Mouse (Mus musculus): ENCODE measurements around the gene Plekha8. TPM values are rescaled to one million over a fixed set of nuclear protein-coding genes. Genes with fewer than 3 reads are reported as not detected.

Plekha8 gene
- 7.9 TPM for polyA plus RNA-seq (2017; shearing (Covaris generic))

DNA sequence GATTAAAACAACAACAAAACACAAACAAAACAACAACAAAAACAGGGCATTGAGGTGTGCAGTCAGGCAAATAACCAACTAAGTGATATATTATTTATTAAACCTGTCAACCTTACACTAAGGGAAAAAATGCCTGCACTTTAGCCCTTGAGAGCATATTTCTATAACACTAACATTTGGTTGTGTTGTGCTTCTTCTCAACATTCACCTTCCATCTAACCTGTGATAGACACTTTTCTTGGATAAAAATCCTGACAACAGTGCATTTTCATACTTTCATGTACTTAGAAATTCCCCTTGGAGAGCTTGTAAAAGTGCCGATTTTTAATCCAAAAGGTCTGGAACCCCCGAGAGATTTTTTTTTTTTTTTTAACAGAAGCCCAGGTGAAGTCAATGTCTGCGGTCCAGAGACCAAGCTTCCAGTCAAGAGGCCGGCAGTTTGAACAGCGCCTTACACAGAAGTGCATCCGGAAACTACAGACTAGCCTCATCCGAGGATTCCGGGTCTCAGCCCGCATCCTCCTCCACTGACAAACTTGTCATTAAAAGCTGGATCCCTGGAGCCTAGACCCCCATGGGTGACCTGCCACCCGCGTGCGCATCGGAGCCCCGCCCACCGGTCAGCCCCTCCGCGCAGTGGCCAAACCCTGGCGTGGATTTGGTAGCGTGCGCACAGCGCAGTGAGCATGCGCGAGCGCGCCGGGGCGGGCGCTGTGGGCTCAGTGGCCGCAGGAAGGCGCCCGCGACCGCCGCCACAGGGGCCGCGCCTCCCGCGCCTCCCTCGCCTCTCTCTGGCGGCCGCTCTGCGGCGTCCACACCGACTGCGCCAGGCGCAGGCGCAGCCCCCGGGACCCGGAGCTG lies at the start of gene Plekha8:
Gene Plekha8, plus strand, starts transcription at position 643 of the 861 bp plus-strand sequence.

DNA sequence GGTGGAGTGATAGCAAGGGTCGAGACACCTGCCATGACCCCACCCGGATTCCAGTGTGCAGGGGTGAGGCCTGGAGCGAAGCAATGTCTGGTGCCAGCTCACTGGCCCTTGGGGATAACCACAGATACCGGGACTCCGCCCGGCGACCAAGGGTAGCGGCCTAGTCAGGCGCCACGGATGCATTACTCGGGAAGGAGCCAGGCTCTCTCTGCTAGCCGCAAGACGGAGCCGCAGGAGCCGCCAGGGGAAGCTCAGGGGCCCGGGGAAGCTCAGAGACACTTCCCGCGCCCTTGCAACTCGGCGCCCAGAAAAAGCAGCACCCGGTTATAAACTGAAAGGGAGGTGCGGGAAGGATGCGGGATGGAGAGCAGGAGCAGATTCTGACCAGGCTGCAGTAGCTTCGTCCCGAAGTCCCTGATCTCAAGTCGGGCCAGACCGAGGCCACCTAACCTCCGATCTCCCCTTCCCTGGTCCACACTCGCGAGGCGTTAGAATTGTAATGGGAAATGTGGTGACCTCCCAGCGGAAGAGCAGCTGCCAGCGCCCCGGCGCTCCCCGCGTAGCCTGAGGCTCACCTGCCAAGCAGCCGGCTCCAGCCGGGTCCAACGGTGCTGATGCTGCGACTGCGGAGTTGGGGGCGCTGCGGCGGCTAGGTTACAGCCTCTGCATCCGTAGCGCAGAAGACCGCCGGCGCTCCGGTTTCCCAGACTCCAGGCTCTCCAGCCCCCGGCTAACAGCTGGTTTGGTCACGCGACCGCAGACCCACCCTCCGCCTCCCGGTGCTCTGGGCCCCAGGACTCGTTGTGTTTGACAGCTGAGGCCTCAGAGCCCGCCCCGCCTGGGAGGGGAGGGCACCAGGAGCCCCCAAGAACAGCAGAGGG lies 29.0 kb upstream of the Plekha8 start, which contains the start of gene Scrn1:
Gene Scrn1, minus strand, starts transcription at position 825 of the 881 bp plus-strand sequence.

DNA sequence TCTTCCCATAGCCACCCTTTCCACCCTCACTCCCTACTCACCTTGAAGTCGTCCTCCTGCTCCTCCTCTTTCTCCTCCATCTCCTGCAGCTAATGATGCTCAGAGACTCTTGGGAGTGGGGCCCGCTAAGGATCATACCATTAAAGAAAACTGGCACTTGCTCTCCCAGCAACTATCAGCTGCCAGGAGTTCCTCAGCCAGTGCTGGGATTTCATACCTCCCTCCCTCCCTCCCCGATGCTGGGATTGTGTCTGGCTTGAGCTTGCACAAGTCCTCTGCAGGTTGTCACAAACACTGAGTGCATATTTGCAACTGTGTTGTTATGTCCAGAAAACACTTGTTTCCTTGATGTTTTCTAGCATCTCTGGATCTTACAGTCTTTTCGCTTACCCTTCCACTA lies 2.3 kb downstream of the Plekha8 start, which contains the start of gene Fkbp14:
Gene Fkbp14, minus strand, starts transcription at position 101 of the 400 bp plus-strand sequence.

DNA sequence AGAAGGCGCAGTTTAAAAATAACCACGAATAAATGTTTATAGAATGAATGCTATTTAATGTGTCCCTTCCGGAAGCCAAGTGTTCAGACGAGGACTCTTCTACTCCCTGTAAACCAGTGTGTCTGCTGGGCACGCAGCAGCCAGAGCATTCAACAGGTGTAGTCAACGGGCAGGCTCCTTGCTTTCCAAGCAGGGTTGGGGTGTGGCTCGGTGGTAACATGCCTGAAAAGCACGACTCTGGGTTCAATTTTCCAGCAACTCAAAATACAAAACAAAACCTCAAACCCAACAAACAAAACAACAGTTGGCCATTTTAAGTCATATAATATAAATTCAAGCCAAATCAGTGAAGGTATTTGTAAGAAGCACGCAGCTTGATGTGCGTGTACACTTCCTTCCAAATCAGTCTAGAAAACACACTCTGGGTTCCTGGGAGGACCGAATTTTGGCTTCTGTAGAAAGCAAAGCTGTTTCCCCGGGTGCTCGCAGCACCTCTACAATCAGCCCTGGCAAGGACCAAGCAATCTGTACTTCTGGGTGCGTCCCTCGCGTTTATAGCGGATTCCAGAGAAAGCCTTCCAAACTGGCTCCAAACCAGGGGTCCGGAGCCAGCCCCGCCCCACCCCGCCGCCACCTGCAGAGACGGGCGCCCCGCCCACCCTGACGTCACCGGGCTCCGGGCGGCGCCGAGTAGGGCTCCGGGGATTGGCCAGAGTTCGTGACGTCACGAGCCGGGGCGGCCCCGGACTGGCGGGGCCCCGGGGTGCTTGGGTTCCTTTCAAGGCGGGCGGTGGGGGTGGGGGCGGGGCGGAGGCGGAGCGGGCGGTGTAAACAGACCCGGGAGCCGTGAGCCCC lies 86.2 kb downstream of the Plekha8 start, which contains the start of gene Mturn:
Gene Mturn, plus strand, starts transcription at position 734 of the 855 bp plus-strand sequence.

Other genes with a start within 250 kb of the Plekha8 start
- gene Wipf3, start 165.5 kb upstream of the Plekha8 start, polyA plus RNA-seq (2017; shearing (Covaris generic)): 0.57 TPM
- gene Scrn1, start 28.6 kb upstream of the Plekha8 start, polyA plus RNA-seq (2017; shearing (Covaris generic)): not detected
- gene Fkbp14, start 2.2 kb downstream of the Plekha8 start, polyA plus RNA-seq (2017; shearing (Covaris generic)): not detected
- gene Mturn, start 86.5 kb downstream of the Plekha8 start, polyA plus RNA-seq (2017; shearing (Covaris generic)): 13.4 TPM
- gene Znrf2, start 221.8 kb downstream of the Plekha8 start, polyA plus RNA-seq (2017; shearing (Covaris generic)): 141 TPM

All from effector memory CD4-positive, alpha-beta T cell, adult 5 months (primary cell).